Mouse (Mus musculus): ENCODE results near the gene Mpv17l2.
A peak's percentile ranks its signal among the peaks of the same experiment; 100 is the strongest.

Mpv17l2 gene

DNA sequence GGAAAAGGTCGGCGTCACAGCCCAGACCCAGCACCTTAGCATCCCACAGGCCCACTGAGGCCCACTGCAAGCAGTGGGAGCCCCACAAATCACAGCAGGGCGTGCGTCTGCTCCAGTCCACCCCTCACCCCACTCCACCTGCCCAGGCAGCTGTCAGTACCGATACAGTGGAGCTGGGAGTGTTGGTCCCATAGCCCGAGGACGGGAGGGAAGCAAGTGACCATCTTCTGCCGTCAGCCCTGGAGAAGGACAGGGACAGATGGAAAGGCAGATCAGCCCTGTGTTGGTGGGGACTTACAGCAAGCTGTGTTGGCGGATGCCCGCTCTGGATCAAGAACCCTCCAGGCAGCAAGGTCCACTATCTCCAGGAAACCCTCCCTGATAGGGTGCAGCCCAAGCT lies 28.3 kb upstream of the Mpv17l2 start:
- no peak for DNase-seq

DNA sequence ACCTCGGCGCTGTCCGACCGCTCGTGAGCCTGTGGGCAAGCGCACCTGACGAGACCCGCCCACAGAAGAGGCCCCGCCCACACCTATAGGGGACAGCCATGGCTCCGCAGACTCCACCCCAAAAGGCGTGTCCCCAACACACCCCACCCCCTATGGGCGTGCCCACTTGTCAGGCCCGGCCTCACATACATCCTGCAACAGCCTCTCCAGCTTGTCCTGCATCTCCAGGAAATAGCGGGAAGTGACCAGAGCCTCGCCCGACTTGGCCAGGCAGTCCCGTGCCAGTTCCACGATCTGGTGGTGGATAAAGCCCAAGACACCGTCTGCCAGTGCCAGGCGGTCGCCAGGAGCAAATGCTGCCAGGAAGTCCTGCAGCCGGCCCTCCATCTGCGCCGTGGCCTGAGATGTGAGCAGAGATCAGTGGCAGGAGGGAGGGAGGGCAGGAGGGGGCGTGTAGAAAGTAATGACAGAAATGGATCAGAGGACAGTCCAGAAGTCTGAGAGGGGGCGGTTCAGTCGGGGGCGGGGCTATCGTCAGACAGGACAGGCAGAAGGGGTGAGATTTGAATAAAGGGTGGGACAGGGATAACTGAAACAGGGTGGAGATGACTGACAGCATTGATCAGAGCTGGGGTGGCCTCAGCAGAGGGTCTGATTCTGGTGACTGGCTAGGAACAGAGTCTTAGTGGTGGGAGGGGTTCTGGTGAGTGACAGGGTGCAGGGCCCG lies 27.4 kb upstream of the Mpv17l2 start:
- DNase-seq: no peak

DNA sequence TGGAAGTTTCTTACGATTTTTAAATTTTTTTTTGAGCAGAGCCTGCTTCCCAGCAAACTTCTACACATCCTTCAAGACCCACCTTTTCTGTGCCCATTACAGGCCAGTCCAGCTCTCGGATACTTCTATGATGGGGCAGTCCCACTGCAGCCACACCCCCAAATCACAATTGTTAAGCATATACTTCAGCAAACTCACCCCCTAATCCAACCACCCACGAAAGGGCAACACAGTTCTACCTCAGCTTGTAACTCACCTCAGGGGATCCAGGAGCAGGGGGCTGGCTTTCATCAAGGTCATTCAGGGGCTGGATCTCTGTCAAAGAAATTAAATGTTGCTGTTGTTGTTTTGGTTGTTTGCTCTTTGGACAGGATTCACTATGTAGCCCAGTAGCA lies 26.3 kb upstream of the Mpv17l2 start:
- DNase-seq: no peak

DNA sequence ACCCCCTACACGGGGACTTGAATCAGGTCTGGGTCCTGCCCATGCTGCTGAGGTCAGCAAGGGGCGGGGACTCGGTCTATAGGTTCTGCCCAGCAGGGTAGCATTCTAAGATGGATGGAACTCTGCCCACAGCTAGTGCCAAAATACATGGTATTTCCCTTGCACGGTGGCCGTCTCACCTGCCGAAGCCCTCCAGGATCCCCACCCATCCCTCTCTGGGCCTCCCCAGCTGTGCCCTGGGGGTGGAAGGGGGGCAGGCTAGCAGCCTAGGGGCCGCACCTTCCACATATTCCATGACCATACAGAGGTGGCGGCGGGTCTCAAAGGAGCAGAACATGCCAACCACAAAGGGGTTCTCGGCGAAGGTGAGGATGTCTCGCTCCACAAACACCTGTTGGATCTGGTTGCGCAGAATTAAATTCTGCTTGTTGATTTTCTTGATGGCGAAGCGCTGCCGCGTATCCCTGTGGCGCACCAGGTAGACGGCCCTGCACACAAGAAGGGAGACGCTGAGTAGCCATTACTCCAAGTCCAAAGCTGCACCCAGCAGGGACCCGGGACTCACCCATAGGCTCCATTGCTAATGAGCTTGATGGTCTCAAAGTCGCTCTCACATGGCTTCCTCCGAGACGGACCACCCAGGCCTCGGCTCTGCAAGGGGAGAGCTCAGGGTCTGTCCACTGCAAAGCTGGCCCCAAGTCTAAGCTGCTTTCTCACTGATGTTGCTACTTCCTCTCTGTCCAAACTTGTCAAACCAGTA lies 25.7 kb upstream of the Mpv17l2 start:
- DNase-seq: no peak

DNA sequence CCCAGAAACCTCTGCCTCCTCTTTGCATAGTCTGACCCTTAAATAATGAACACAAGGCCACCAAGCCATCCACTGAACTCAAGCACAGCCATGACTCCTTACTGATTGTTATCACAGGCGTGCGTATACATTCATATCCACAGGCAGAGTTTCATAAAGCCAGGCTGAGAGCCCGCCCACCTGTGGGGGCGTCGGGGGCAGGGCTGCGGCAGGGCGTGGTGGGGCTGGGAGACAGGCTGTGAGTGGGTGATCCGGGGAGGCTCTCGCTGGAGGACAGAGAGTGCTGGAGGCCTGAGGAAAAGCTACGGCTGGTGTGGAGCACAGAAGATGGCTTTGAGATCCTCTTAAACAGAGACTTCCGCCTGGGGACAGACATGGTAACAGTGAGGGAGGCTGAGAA lies 19.3 kb upstream of the Mpv17l2 start:
- DNase-seq: no peak

DNA sequence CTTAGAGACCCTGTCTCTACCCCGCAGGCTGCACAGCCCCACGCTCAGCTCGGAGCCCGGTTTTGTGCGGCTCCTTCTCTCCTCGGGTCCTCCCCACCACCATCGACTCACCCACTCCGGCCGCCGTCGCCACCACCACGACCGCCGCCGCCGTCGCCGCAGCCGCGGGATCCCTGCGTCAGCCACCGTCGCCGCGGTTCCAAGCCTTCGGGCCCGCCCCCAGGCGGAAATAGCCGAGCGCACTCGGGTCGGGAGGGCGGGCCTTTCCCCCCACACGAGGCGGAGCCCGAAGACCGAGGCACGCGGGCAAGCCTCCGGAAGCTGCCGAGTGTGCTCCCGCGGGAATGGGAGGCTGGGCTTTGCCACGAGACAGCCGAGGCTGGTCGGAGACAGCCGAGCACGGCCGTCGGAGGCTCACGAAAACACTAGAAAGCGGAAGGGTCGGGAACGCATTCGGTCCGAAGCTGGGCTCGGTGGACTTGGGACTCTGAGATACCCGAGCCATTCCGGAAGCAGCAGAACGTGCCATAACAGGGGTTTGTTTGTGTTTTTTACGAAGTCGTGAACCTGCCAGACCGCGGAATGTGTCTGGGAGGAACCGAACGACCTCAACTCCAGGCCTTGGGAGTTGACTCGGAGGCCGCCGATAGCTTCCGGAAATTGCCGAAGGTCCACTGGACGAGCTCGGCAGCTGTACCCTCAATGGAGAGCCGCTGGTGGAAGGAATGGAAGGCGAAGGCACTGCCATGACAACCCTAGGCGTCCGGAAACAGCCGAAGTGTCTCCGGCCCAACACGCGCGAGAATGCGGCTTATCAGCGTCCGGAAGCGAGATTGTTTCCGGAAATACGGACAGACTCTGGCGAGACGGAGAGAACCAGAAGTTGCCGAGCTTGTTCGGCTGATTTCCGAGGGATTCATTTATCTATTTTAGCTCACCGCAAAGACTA lies 16.0 kb upstream of the Mpv17l2 start, which contains the start of gene Pik3r2:
Gene Pik3r2, minus strand, starts transcription at position 218 of the 949 bp plus-strand sequence.
- DNase-seq: peak; percentile 98

DNA sequence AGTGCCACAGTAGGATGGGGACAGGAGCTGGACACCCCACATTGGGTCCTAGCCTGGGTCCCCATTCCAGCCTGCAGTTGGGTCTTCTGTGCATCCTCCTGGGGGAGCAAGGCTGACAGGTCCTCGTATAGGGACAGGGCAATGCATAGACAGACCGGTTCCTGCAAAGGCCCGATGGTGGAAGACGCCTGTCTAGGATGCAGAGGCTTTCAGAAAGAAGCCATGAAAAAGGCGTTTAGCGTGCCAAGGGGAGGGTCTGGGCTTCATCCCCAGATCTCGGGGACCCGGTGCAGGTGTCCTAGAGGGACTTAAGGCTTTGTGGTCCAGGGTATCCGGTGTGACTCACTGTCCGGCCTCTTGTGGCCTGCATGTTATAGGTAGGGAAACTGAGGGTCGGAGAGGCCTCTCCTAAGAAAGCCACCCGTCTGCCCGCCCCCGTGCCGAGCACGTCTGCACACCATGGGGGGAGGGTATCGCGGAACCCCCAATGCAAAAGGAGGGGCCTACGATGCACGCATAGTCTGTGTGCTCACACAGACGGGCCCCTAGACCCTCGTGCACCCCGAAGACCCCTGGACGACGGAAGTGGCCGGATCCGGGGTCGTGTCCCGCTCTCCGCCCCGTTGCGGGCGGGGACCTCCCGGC lies 15.2 kb upstream of the Mpv17l2 start:
- DNase-seq: peak; percentile 51

DNA sequence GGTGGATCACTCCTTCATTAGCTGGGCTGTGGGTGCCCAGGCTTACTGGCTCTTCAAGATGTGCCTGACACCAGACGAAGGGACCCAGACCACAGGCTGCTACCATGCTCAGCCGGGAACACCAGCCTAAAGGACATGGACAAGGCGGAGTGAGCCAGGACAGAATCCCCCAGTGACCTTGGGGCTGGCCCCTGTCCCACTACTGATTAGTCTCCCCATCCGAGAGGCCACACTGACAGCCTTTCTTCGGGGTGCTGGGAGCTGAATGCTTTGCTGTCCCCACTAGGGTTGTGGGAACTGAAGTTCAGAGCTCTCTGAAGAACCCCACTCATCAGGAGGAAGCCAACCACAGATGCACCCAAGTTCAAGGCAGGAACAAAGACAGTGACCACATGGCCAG lies 14.5 kb upstream of the Mpv17l2 start:
- no peak for DNase-seq

DNA sequence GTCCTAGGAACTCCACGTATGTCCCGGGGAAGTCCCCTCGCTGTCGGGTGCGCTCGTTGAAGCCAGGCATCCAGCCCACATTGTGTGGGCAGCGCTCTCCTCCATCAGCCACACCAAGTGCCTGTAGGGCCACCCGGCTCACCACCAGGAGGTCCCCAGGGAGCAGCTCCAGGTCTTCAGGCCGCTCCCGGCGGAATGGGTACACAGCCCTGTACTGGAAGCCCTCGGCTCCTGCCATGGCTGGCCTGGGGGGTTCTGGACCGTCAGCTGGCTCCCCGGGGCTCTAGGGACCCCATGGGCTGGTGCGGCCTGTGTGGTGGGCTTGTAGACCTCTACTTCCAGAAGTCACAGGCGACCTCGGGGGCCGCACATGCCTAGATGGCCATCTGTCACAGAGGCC lies 14.0 kb upstream of the Mpv17l2 start:
- no peak for DNase-seq

DNA sequence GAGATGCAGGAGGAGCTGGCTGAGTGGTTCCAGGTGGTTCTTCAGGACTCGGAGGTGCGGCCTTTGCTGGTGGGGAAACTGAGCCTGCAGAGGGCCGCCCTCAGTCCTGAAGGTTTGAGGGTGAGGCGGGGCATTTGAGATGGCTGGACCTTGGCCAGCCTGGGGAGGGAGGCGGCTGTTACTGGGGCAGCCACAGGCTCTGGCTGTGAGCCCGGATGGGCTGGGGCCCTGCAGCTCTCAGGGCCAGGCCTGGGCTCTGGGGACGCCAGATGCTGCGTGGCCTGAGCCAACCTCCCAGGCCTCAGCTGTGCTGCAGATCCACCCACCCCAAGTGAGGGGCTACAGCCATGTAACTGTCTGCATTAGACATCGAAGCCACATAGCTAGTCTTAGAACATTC lies 13.1 kb upstream of the Mpv17l2 start:
- DNase-seq: peak; percentile 64

DNA sequence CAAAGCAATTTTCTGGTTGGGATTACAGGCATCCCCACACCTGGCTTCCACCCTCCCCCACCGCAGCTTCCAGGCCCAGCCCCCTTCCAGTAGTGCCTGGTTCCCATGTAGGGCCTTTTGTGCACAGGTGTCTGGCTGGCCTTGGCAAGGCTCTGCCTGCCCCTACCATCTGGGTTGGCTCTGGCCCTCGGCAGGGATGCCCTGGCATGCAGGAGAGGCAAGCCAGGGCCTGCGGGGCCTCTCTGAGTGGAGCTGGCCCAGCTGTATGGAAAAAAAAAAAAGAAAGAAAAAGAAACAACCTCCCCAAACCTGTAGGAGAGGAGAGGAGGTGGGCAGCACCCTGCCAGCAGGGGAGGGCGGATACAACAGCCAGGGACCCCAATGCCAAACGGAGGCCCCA lies 12.7 kb upstream of the Mpv17l2 start:
- no peak for DNase-seq

DNA sequence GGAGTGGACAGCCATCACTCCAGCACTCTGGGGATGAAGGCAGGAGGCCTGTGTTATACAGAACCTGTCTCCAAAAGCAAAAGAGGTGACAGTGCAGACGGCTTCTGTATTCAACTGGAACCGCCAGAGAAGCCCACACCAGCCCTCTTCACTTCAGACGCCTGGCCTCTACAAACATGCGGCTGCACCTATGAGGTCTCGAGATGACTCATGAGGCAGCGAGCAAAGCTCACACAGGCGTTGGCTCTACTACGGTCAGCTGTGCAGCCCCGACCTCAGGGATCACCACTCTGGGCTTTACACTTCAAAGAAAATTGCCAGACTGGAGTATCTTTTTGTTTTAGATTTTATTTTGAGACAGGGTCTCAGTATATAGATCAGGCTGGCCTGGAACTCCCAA lies 12.1 kb upstream of the Mpv17l2 start:
- DNase-seq: no peak

DNA sequence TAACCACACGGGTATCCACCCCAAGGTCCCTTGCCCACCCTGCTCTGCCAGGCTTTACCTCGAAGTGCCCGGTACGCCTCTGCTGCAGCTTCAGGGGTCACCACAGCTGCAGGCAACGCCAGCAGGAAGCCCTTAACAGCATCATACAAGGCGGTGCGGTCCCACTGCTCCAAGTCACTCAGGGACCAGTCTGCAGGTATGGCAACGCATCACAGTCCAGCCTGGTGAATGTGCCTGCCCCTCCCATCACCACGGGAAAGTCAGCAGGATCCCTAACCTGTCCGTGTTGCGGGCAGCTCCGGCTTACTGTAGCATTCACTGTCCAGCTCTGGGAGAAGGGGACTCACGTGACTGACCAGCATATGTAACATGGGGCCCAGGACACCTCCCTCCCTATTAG lies 11.3 kb upstream of the Mpv17l2 start:
- DNase-seq: no peak

DNA sequence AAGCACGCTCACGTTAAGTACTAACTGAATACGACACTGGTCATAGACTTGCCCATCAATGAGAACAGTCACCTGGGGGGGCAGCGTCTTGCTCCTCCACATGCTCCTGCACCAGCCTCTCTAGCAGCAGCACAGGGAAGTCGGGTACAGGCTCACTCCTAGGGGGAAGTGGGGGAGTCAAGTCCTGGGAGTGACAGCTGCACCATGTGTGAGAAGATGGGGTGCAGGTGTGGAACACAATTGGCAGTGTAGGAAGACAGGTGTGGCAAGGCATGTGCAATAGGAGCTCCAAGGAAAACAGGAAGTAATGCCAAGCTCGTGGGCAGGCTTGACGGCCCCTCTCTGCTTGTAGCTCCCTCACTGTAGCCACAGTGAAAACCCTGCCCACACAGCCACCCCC lies 10.5 kb upstream of the Mpv17l2 start:
- DNase-seq: no peak

DNA sequence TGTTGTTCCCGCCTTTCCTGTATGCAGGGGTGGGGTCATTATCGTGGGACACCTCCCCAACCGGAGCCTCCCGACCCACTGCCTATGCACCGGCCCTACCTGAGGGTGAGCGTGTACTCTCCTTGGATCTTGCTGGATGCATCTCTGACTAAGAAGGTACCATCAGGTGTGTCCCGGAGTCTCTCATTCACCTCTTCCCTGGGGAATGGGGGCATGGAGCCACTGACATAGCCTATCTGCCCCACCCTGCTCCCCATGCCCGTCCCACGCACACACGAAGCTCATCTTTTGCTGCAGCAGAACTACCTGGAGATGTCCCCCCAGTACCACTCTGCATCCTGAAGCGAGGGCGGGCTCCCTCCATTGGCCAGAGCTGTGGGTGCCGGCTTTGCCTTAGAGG lies 10.0 kb upstream of the Mpv17l2 start:
- DNase-seq: no peak

DNA sequence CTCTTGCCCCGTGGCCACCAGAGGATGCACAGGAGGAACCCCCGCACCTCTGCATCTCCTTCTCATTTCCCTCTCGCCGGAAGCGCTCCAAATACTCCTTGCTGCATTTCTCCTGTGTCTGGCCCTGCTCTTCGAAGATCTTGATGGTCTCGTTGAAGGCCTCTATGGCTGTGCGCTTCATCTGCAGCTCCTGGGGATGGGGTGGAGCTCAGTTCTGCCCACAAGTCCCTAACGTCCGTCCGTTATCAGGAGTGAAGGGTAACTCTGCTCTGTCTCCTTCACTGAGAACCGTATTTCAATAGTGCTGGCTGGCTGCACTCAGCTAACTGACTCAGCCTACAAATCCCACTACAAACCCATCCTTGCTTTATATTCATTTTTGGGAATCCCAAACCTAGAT lies 9.1 kb upstream of the Mpv17l2 start:
- DNase-seq: no peak

DNA sequence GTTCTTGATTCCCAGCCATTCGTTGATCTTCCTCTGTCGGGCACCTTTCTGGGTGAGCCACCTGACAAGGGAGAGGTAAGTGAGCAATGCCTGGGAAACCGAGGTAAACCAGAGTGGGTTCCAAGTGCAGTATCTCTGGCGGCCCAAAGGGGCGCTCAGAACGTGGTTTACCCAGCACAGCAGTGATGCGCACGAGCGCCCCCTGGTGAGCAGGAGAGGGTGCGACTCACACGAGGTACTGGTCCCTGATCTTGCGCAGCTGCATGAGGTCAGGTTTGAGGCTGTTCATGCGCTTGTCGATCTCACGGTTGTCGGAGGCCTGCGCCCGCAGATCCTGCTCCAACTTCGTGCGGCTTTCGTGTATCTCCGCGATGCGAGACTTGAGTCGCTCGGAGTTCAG lies 8.6 kb upstream of the Mpv17l2 start:
- DNase-seq: peak; percentile 93

DNA sequence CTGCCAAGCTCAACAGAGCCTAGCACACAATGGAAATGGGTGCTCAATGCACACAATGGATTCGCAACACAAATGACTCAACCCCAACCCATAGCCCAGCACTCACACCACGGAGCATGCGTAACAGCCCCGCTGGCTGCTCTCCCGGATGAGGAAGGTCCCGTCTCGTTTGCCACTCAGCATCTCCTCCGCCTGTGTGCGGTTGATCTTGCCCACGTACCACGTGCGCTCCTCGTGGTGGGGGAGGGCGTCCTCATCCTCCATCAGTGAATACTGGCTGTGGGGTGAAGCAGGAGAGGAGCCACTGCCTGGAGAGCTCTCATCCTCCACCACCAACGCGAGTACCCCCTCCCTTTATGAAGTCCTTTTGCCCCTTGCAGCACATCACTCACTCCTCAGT lies 8.2 kb upstream of the Mpv17l2 start:
- DNase-seq: no peak

DNA sequence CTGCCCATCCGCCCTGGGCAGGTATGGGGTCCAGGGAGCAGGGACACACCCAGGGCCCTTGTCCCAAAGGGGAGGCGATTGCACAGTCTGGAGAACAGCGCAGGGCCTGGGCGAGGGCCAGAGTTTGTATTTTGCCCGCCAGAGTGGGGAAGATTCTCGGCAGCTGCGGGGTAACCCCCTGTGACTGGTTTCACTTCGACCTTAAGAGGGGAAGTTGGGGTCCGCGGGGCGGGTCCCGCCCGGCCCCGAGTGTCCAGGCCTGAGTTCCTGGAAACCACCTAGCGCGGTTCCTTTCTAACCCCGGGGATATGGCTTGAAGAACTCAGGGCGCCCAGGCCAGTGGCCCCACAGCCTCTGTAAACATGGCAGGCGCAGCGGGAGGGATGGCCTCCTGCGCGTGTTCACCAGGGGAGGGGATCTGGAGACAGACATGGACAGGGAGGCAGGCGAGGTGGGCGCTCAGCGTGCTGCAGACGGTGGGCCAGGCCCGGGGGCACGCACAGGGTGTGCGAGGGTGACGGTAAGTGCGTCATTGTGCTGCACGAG lies 7.6 kb upstream of the Mpv17l2 start:
- DNase-seq: no peak

DNA sequence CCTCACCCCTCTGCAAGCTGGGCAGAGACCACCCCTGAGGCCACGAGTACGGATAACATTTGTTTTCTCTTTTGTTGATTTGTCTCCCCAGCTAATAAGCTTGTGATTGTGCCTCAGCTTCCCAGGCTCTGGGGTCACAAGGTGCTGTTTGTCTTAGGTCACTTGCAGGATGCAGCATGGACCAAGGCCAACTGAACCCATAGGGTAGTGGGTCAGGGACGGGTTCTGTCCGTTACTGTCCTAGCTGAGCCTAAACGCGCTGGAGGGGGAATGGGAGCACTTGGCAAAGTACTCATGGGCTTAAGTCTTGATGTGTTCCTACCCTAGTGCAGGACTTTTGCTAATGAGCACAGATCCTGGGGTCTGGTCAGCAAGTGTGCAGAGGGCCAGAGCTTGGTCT lies 6.8 kb upstream of the Mpv17l2 start:
- DNase-seq: no peak

DNA sequence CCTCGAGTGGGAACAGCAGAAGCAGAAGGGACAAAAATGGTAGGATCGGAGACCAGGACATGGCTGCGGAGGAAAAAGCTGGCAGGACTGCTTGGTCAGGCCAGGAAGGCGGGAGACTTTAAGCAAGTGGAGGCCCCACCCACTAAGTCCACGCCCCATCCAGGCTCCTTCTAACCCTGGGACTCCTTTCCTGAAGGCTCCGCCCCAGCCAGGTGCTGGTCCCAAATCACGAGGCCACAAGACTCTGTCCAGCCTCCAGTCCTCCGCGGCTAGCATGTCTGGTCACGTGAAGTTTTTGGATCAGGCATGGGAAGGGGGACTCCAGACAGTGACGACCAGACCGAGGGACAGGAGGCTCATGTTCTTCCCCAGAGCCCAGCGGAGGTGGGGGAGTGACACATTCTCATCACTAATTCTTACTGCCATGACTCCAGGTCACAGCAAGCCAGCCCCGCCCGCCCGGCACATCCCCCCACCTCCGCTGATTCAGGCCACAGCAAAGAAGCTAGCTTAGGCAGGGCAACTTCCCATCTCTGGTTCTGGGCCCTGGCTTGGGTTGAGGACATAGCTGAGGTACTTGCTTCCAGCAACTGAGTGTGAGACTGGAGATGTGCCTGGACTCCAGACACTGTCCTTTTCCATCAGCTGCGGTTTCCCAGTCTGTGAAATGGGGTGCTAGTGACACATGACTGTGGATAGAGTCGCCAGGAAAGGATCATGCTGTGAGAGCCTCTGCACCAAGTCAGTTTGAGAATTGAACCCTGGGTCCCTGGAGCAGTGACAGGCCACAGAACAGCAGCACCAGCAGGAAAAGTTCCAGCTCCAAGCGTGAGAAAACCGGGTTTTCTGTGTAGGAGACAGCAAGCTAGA lies 6.1 kb upstream of the Mpv17l2 start:
- DNase-seq: no peak

All from right cerebral cortex, postnatal 25 days (tissue).